Mouse (Mus musculus) spleen, postnatal 10 days (tissue): ENCODE measurements around the gene Smad1.
"Not testable (repeated sequence)": the region's sequence is repeated elsewhere in the genome, so short reads cannot be mapped to it uniquely, and the experiment has no call there.

Experiments used
- DNase-seq, 2 experiments: peaks; one replicate each; pipeline ENCODE4 v3.0.0; 2021 to 2022; ENCODE audit warnings: low spot score in 2 of 2

Gene Smad1

GRCm38 (mm10) chr8:79398994-79399650 lies at the start of gene Smad1:
Smad1 (minus strand) TSS chr8:79399518.
- DNase-seq, result peak; percentile 63 to 80

- no peak for DNase-seq
Observed at GRCm38 (mm10) chr8:79447260-79447853, 48.0 kb upstream of the Smad1 start.

GRCm38 (mm10) chr8:79443460-79444098 lies 44.3 kb upstream of the Smad1 start:
- no peak for DNase-seq

- no peak for DNase-seq
Observed at GRCm38 (mm10) chr8:79433953-79434500, 34.7 kb upstream of the Smad1 start.

GRCm38 (mm10) chr8:79414907-79415306 lies 15.6 kb upstream of the Smad1 start:
- DNase-seq, result peak in 1 of 2 experiments; percentile 23

GRCm38 (mm10) chr8:79410501-79410900 lies 11.2 kb upstream of the Smad1 start:
- no peak for DNase-seq

- DNase-seq, result not testable (repeated sequence)
Observed at GRCm38 (mm10) chr8:79407356-79407755, 8.0 kb upstream of the Smad1 start.

GRCm38 (mm10) chr8:79404895-79405557 lies 5.7 kb upstream of the Smad1 start:
- no peak for DNase-seq

GRCm38 (mm10) chr8:79400671-79401070 lies 1.4 kb upstream of the Smad1 start:
- DNase-seq, result no peak

- DNase-seq, result peak in 1 of 2 experiments; percentile 32
Observed at GRCm38 (mm10) chr8:79398251-79398981, 902 bp downstream of the Smad1 start.

GRCm38 (mm10) chr8:79397705-79398250 lies 1.5 kb downstream of the Smad1 start:
- no peak for DNase-seq

- no peak for DNase-seq
Observed at GRCm38 (mm10) chr8:79396911-79397310, 2.4 kb downstream of the Smad1 start.

- no peak for DNase-seq
Observed at GRCm38 (mm10) chr8:79394009-79394408, 5.3 kb downstream of the Smad1 start.

GRCm38 (mm10) chr8:79393215-79393614 lies 6.1 kb downstream of the Smad1 start:
- DNase-seq, result no peak

- DNase-seq, result no peak
Observed at GRCm38 (mm10) chr8:79392649-79393048, 6.7 kb downstream of the Smad1 start.

- no peak for DNase-seq
Observed at GRCm38 (mm10) chr8:79391454-79391853, 7.9 kb downstream of the Smad1 start.

GRCm38 (mm10) chr8:79389074-79389786 lies 10.1 kb downstream of the Smad1 start:
- no peak for DNase-seq

- no peak for DNase-seq
Observed at GRCm38 (mm10) chr8:79386831-79387230, 12.5 kb downstream of the Smad1 start.

- DNase-seq, result peak in 1 of 2 experiments; percentile 33
Observed at GRCm38 (mm10) chr8:79386358-79386757, 13.0 kb downstream of the Smad1 start.
